Mouse (Mus musculus) midbrain, embryonic 12.5 days (tissue): Measurements from ENCODE around the gene Gadd45b. TPM values are rescaled to one million over a fixed set of nuclear protein-coding genes. Genes with fewer than 3 reads are reported as not detected.
A peak's percentile ranks its signal among the peaks of the same experiment; 100 is the strongest.

Experiments
- ATAC-seq: fragments of 200-750 bp; cut with Nextera tagmentation; 2 replicates; pipeline ENCODE4 v1.8.0; 2017; ENCODE audit warnings: low read depth, moderate TSS enrichment, moderate library complexity; ENCODE audit not compliant: low FRiP score
- H3K27ac ChIP-seq: fragments of 300-500 bp; sonication (generic); replicated peaks from 2 replicates; pipeline ENCODE4 v1.5.1; 2016; ENCODE audit warnings: mild to moderate bottlenecking
- H3K27me3 ChIP-seq: fragments of 300-500 bp; sonication (generic); 2 replicates; pipeline ENCODE4 v1.6.1; 2016; ENCODE audit warnings: mild to moderate bottlenecking
- H3K36me3 ChIP-seq: fragments of 300-500 bp; sonication (generic); 2 replicates; pipeline ENCODE4 v1.6.1; 2016
- H3K4me1 ChIP-seq: fragments of 300-500 bp; sonication (generic); 2 replicates; pipeline ENCODE4 v1.6.1; 2016
- H3K4me2 ChIP-seq: fragments of 300-500 bp; sonication (generic); replicated peaks from 2 replicates; pipeline ENCODE4 v1.6.1; 2016; ENCODE audit warnings: mild to moderate bottlenecking, moderate library complexity
- H3K4me3 ChIP-seq: fragments of 300-500 bp; sonication (generic); 2 replicates; pipeline ENCODE4 v1.5.1; 2016; ENCODE audit warnings: mild to moderate bottlenecking
- H3K9ac ChIP-seq: fragments of 300-500 bp; sonication (generic); replicated peaks from 2 replicates; pipeline ENCODE4 v1.6.1; 2016; ENCODE audit warnings: mild to moderate bottlenecking, moderate library complexity
- H3K9me3 ChIP-seq: fragments of 300-500 bp; sonication (generic); 2 replicates; pipeline ENCODE4 v1.6.1; 2016; ENCODE audit warnings: mild to moderate bottlenecking
- WGBS: fragments of 180-500 bp; shearing (Covaris S2); methylation state at CpG from one replicate; pipeline ENCODE4 v1.1.7; 2016; 5-methylcytosine and 5-hydroxymethylcytosine counted together
- polyA plus RNA-seq: library from polyadenylated mRNA; unstranded; fragments of >200 nt; fragmentation: Nextera tagmentation; extraction: Ambion mirVana; gene quantifications from 2 replicates; pipeline ENCODE4 v1.2.1, GENCODE M21; 2016

Gene Gadd45b
- polyA plus RNA-seq, 1 experiment from 2014 or later = 11.8 TPM

- H3K9me3 ChIP-seq = no peaks in the 10 kb centered on the region
- H3K4me2 ChIP-seq = peak overlapping the region; percentile 74
- H3K27me3 ChIP-seq = peaks cover 83% of the 10 kb centered on the region
- H3K4me3 ChIP-seq = peak overlapping the region; percentile 43
- peaks cover 58% of the 10 kb centered on the region for H3K4me1 ChIP-seq
- H3K9ac ChIP-seq = peak overlapping the region; percentile 59; the same call in 1 of the 2 replicates
- no peaks in the 10 kb centered on the region for H3K36me3 ChIP-seq
- H3K27ac ChIP-seq = no peak overlapping the region
- peak; percentile 35; the same call in 1 of the 2 replicates for ATAC-seq
- WGBS = 15% methylated on average over 14 of the region's 15 CpGs
These were observed 9.1 kb downstream of the Gadd45b start for GRCm38 (mm10) chr10:80938831-80939550.

DNA sequence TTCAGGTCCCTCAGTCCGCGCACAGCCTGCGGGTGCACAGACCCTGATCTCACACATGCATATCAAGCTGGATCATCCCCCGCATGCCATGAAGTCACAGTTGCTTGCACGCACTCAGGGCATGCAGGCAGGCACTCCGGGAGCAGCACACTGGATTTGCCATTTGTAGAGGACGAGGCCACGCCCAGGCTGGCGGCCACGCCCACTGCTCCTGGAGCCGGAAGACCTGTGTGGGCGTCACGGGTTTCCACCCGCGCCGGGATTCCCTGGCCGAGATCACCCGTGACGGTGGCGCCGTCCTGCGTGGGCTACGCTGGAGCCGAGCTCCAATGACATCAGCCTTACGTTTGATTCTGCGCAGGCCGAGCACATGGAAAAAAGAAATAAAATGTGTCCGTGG is 9.8 kb downstream of the Gadd45b start:
- Histone ChIP-seq H3K4me1 (peaks cover 51% of the 10 kb centered on the region), H3K9ac (peak overlapping the region; percentile 59), H3K4me2 (peak overlapping the region; percentile 74), H3K4me3 (peak overlapping the region; percentile 43), H3K9me3 (no peaks in the 10 kb centered on the region), H3K27ac (no peak overlapping the region), H3K27me3 (peaks cover 76% of the 10 kb centered on the region), H3K36me3 (no peaks in the 10 kb centered on the region)
- peak; percentile 45 for ATAC-seq
- WGBS = 10% methylated on average over 28 of the region's 28 CpGs

DNA sequence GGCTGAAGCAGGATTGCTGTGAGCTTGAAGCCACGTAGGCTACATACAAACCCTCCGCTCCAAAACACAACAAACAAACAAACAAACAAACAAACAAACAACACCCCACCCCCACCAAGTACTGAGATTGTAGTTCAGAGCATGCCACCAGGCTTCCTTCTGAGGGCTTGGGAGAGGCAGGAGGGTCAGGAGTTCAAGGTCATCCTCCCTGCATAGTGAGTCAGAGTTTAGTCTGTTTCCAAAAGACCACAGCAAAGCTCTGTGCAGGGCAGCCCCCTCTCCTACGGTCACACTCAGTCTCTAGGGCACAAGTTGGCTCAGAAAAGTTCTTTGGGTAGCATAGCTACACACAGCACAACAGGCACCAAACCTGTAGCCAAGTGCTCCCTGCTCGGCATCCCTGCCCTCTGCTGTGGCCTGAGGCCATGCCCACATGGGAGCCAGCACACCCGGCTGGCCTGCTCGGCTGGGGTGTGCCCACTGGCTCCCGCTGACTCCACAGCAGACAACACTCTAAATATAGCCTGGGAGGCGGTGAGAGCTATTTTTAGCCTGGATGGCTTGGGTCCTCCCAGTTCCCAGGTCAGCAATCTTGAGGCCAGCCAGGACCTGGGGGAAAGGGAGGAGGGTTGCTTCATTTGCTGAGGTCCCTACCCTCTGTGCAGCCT is 10.6 kb downstream of the Gadd45b start:
- ATAC-seq = no peak
- peaks cover 46% of the 10 kb centered on the region for H3K4me1 ChIP-seq
- no peaks in the 10 kb centered on the region for H3K9me3 ChIP-seq
- H3K27ac ChIP-seq = no peak overlapping the region
- peak overlapping the region; percentile 74; the same call in 1 of the 2 replicates for H3K4me2 ChIP-seq
- peak overlapping the region; percentile 59; the same call in 1 of the 2 replicates for H3K9ac ChIP-seq
- no peaks in the 10 kb centered on the region for H3K36me3 ChIP-seq
- peaks cover 68% of the 10 kb centered on the region for H3K27me3 ChIP-seq
- WGBS = 57% methylated on average over 8 of the region's 8 CpGs
- no peak overlapping the region for H3K4me3 ChIP-seq

DNA sequence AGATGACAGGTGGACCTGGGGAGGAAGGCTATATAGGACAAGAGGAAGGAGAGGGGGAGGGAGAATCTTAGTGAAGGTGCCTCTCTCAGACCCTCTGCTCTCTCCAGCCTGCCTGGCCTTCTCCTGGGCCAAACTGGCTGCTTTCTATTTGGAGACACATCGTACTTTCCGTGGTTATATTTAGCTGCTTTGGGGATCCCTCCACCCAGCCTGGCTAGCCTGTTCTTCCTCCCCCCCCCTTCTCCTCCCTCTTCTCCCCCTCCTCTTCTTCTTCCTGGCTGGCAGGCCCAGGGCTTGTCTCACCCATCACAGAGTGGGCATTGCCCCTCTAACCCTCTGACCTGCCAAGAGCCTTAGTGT is 11.1 kb downstream of the Gadd45b start:
- Histone ChIP-seq H3K4me1 (peaks cover 41% of the 10 kb centered on the region), H3K36me3 (no peaks in the 10 kb centered on the region), H3K27me3 (peaks cover 63% of the 10 kb centered on the region), H3K4me2 (no peak overlapping the region), H3K9me3 (no peaks in the 10 kb centered on the region), H3K9ac (no peak overlapping the region), H3K27ac (no peak overlapping the region), H3K4me3 (no peak overlapping the region)
- no peak for ATAC-seq
- 57% methylated on average over 2 of the region's 2 CpGs for WGBS

DNA sequence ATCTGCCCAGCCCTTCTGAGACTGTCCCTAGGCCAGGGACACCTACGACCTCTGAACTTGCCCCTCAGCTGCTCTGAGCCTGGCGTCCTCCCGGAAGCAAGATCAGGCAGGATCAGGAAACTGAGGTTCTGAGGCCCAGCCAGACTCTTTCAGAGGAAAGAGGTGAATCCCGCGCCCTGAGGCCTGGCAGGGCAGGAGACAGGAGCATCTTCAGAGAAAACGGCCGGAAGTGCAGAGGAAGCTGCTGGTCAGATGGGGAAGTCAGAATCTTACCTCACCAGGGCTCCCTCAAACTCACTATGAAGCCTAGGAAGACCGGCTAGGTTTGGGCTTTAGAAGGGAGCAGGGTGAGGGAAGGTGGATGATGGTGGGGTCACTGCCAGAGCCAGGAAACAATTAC is 13.0 kb downstream of the Gadd45b start:
- H3K4me3 ChIP-seq = no peak overlapping the region
- H3K4me2 ChIP-seq = no peak overlapping the region
- H3K9ac ChIP-seq = no peak overlapping the region
- no peaks in the 10 kb centered on the region for H3K9me3 ChIP-seq
- H3K4me1 ChIP-seq = peaks cover 27% of the 10 kb centered on the region
- ATAC-seq = no peak
- no peak overlapping the region for H3K27ac ChIP-seq
- 59% methylated on average over 8 of the region's 8 CpGs for WGBS
- H3K27me3 ChIP-seq = peaks cover 46% of the 10 kb centered on the region
- H3K36me3 ChIP-seq = no peaks in the 10 kb centered on the region

GRCm38 (mm10) chr10:80943701-80944100 is 13.8 kb downstream of the Gadd45b start:
- Histone ChIP-seq H3K36me3 (no peaks in the 10 kb centered on the region), H3K9ac (no peak overlapping the region), H3K4me2 (no peak overlapping the region), H3K27ac (no peak overlapping the region), H3K4me3 (no peak overlapping the region), H3K9me3 (no peaks in the 10 kb centered on the region), H3K4me1 (peaks cover 22% of the 10 kb centered on the region), H3K27me3 (peaks cover 38% of the 10 kb centered on the region)
- 90% methylated on average over 9 of the region's 9 CpGs for WGBS
- no peak for ATAC-seq

DNA sequence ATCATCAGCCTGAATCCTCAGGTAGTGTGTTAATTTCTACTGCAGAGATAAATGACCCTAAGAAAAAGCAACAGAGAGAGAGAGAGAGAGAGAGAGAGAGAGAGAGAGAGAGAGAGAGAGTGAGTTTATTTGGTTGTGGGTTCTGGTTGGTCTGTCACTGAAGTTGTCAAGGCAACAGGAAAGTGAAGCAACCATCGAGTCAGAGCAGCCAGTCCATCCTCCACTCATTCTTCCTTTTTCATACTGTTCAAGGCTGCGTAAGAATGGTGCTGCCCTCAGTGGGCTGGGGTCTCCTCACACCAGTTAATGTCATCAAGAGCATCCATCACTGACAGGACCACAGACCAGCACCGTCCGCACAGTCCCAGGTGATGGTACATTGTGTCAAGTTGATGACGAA is 14.4 kb downstream of the Gadd45b start:
- 89% methylated on average over 5 of the region's 5 CpGs for WGBS
- Histone ChIP-seq H3K36me3 (no peaks in the 10 kb centered on the region), H3K4me2 (no peak overlapping the region), H3K9ac (no peak overlapping the region), H3K4me1 (peaks cover 18% of the 10 kb centered on the region), H3K4me3 (no peak overlapping the region), H3K27me3 (peaks cover 33% of the 10 kb centered on the region), H3K9me3 (no peaks in the 10 kb centered on the region), H3K27ac (no peak overlapping the region)
- no peak for ATAC-seq

DNA sequence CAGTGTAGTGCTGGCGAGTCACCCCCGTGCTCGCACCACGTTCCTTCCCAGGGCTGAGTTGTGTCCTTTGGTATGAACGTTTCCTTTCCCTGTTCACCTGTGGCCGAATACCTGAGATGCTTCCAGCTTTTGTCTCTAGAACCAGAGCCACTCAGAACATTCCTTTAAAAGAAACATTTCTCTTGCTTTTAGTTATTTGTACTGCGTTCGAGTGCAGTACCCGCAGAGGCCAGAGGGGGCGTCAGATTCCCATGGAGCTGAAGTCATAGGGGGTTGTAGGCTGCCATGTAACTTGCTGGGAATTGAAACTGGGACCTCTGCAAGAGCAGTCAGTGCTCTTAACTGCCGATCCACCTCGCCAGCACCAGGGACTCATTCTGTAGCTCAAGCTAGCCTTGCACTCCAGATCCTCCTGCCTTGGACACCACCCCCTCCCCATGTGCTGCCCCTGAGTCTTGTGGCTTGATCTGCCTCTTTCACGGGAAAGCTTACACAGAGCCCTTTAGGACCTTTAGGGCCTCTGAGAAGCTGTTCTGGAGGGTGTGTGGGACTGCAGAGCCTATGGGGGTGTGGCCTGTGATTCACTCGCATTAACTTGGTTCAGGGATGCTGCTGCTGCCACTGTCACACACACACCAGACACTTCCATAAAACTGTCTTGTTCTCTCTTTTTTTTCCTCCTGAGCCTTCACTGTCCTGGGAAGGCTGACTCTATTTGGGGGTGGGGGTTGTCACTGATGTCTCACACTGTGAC is 17.0 kb downstream of the Gadd45b start:
- no peak overlapping the region for H3K4me2 ChIP-seq
- no peak overlapping the region for H3K27ac ChIP-seq
- H3K9me3 ChIP-seq = no peaks in the 10 kb centered on the region
- peaks cover 19% of the 10 kb centered on the region; the same call in 1 of the 2 replicates for H3K27me3 ChIP-seq
- H3K9ac ChIP-seq = no peak overlapping the region
- peaks cover 8% of the 10 kb centered on the region; the same call in 1 of the 2 replicates for H3K4me1 ChIP-seq
- WGBS = 66% methylated on average over 14 of the region's 14 CpGs
- no peak for ATAC-seq
- H3K4me3 ChIP-seq = no peak overlapping the region
- H3K36me3 ChIP-seq = no peaks in the 10 kb centered on the region

GRCm38 (mm10) chr10:80947802-80948201 is 17.9 kb downstream of the Gadd45b start:
- no peak for ATAC-seq
- Histone ChIP-seq H3K27me3 (peaks cover 19% of the 10 kb centered on the region; the same call in 1 of the 2 replicates), H3K4me1 (peaks cover 8% of the 10 kb centered on the region; the same call in 1 of the 2 replicates), H3K27ac (no peak overlapping the region), H3K4me3 (no peak overlapping the region), H3K9ac (no peak overlapping the region), H3K4me2 (no peak overlapping the region), H3K9me3 (no peaks in the 10 kb centered on the region), H3K36me3 (no peaks in the 10 kb centered on the region)
- WGBS = 70% methylated on average over 2 of the region's 2 CpGs

- no peaks in the 10 kb centered on the region for H3K9me3 ChIP-seq
- no peak overlapping the region for H3K4me2 ChIP-seq
- H3K9ac ChIP-seq = no peak overlapping the region
- H3K27ac ChIP-seq = no peak overlapping the region
- whole genome bisulfite sequencing = 44% methylated on average over 6 of the region's 6 CpGs
- no peak for ATAC-seq
- peaks cover 16% of the 10 kb centered on the region; the same call in 1 of the 2 replicates for H3K27me3 ChIP-seq
- H3K4me3 ChIP-seq = no peak overlapping the region
- peaks cover 8% of the 10 kb centered on the region; the same call in 1 of the 2 replicates for H3K4me1 ChIP-seq
- no peaks in the 10 kb centered on the region for H3K36me3 ChIP-seq
These were observed 18.7 kb downstream of the Gadd45b start for GRCm38 (mm10) chr10:80948570-80948969.

DNA sequence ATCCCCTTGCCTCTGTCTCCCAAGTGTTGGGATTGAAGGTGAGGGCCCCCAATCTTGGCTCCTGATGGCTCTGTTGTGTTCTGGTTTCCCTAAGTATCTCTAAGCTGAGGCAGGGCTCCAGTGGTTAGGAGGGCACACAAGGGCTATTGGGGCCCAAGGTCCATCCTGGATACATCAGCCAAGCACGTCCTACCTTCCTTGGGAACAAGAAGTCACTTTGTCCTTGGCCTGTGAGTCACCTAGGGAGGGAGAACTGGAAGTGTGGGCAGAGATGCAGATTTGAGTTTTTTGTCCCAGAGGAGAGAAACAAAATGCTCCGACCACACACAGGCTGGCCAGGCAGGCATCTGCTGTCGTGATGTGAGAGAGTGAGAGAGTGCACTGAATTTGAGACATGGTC is 19.2 kb downstream of the Gadd45b start:
- H3K27me3 ChIP-seq = peaks cover 12% of the 10 kb centered on the region; the same call in 1 of the 2 replicates
- no peaks in the 10 kb centered on the region for H3K9me3 ChIP-seq
- no peak overlapping the region for H3K9ac ChIP-seq
- WGBS = 70% methylated on average over 3 of the region's 3 CpGs
- no peak overlapping the region for H3K27ac ChIP-seq
- ATAC-seq = no peak
- H3K36me3 ChIP-seq = no peaks in the 10 kb centered on the region
- H3K4me1 ChIP-seq = peaks cover 8% of the 10 kb centered on the region; the same call in 1 of the 2 replicates
- no peak overlapping the region for H3K4me2 ChIP-seq
- no peak overlapping the region for H3K4me3 ChIP-seq

DNA sequence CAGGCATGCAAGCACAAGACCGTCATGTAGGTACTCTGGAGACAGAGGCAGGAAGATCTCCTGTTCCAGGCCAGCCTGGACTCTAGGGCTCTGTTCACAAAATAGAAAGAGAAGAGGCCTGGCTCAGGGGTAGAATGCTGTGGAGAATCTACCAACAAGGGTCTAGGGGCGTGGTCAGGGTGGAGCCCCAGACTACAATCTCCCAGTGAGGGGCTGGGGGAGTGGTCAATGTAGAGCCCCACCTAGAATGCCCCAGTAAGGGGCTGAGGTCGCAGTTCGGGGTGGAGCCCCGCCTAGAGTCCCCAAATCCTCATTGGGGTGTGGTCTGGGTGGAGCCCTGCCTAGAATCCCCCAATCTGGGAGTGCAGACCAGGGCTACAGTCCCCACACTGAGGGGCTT is 20.4 kb downstream of the Gadd45b start:
- no peak for ATAC-seq
- no peaks in the 10 kb centered on the region for H3K9me3 ChIP-seq
- H3K36me3 ChIP-seq = no peaks in the 10 kb centered on the region
- no peak overlapping the region for H3K4me3 ChIP-seq
- H3K27me3 ChIP-seq = peaks cover 12% of the 10 kb centered on the region; the same call in 1 of the 2 replicates
- no peak overlapping the region for H3K27ac ChIP-seq
- no peak overlapping the region for H3K9ac ChIP-seq
- peaks cover 8% of the 10 kb centered on the region; the same call in 1 of the 2 replicates for H3K4me1 ChIP-seq
- 26% methylated on average over 5 of the region's 5 CpGs for WGBS
- no peak overlapping the region for H3K4me2 ChIP-seq
